Mouse (Mus musculus) ES-Bruce4 (cell line): ENCODE measurements around the gene Tmigd3. TPM values are rescaled to one million over a fixed set of nuclear protein-coding genes. Genes with fewer than 3 reads are reported as not detected.

ENCODE experiments used
- H3K27ac ChIP-seq: 2 replicates; pipeline ENCODE4 v1.5.1; 2012; ENCODE audit warnings: low read length, inconsistent platforms; ENCODE audit not compliant: insufficient read depth
- H3K27me3 ChIP-seq: 2 replicates; pipeline ENCODE4 v1.6.1; 2012; ENCODE audit warnings: mild to moderate bottlenecking, low read length, inconsistent platforms; ENCODE audit not compliant: control insufficient read depth, poor library complexity, insufficient read depth, severe bottlenecking
- H3K36me3 ChIP-seq: 2 replicates; pipeline ENCODE4 v1.6.1; 2012; ENCODE audit warnings: inconsistent platforms, mild to moderate bottlenecking, low read length, moderate library complexity; ENCODE audit not compliant: control insufficient read depth, poor library complexity, insufficient read depth, severe bottlenecking
- H3K4me1 ChIP-seq: one replicate; pipeline ENCODE4 v1.8.1; 2011; ENCODE audit warnings: low read length; ENCODE audit not compliant: control insufficient read depth, insufficient read depth
- H3K4me3 ChIP-seq: 2 replicates; pipeline ENCODE4 v1.5.1; 2011; ENCODE audit warnings: low read depth, mild to moderate bottlenecking, low read length
- H3K9ac ChIP-seq: 2 replicates; pipeline ENCODE4 v1.6.1; 2012; ENCODE audit warnings: low read depth, mild to moderate bottlenecking, inconsistent platforms; ENCODE audit not compliant: poor library complexity, severe bottlenecking
- H3K9me3 ChIP-seq: replicated peaks from 2 replicates; pipeline ENCODE4 v1.6.1; 2012; ENCODE audit warnings: mild to moderate bottlenecking, low read length, inconsistent platforms; ENCODE audit not compliant: control insufficient read depth, poor library complexity, insufficient read depth, severe bottlenecking
- CTCF ChIP-seq: IDR thresholded peaks from one replicate; pipeline ENCODE4 v1.8.1; 2011; ENCODE audit warnings: low read depth, low read length
- EP300 ChIP-seq: IDR thresholded peaks from 2 replicates; pipeline ENCODE4 v1.6.1; 2011; ENCODE audit warnings: low read depth, low read length; ENCODE audit not compliant: insufficient read depth
- POLR2A ChIP-seq: IDR thresholded peaks from one replicate; pipeline ENCODE4 v1.8.1; 2011; ENCODE audit warnings: low read length; ENCODE audit not compliant: insufficient read depth
- polyA plus RNA-seq: library from polyadenylated mRNA; stranded (reverse); fragments of >200 nt; gene quantifications from 2 replicates; pipeline ENCODE4 v1.2.4, GENCODE M21; 2011; ENCODE audit warnings: low read depth; ENCODE audit not compliant: missing spikeins, insufficient read depth, insufficient read length

Gene Tmigd3
- polyA plus RNA-seq, 1 experiment: not detected

- no peaks in the 10 kb centered on the region for H3K36me3 ChIP-seq
- TF ChIP-seq CTCF: no peak
- TF ChIP-seq EP300: no peak
- no peak for TF ChIP-seq POLR2A
- H3K4me1 ChIP-seq: no peaks in the 10 kb centered on the region
- H3K9me3 ChIP-seq: no peaks in the 10 kb centered on the region
- no peaks in the 10 kb centered on the region for H3K27me3 ChIP-seq
- no peak overlapping the region for H3K9ac ChIP-seq
- H3K27ac ChIP-seq: no peak overlapping the region
- no peak overlapping the region for H3K4me3 ChIP-seq
Measured at GRCm38 (mm10) chr3:105868135-105868534, 2.6 kb upstream of the Tmigd3 start.

- Histone ChIP-seq H3K27me3 (no peaks in the 10 kb centered on the region), H3K9me3 (no peaks in the 10 kb centered on the region), H3K9ac (no peak overlapping the region), H3K4me1 (no peaks in the 10 kb centered on the region), H3K36me3 (no peaks in the 10 kb centered on the region), H3K4me3 (no peak overlapping the region), H3K27ac (no peak overlapping the region)
- TF ChIP-seq EP300: no peak
- TF ChIP-seq CTCF: no peak
- TF ChIP-seq POLR2A: no peak
Measured at GRCm38 (mm10) chr3:105872034-105872433, 1.3 kb downstream of the Tmigd3 start.

DNA sequence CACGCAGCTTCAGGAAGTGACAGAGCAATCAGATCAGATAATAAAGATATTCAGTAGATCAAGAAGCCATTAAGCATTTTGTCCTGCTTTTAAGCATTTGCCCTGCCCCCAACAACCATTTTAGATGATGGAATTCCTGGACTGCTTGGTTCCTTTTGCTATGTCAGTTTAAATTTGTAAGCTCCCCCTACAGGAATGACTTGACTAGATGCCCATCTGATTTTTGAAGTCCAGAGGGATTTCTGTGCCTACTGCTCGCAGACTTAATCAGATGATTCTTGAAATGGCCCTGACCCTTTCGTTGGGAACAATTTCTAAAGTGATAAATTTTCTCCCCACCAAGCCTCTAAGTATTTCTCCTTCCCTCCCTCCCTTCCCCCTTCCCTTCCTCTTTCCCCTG is 1.9 kb downstream of the Tmigd3 start:
- no peaks in the 10 kb centered on the region for H3K36me3 ChIP-seq
- no peaks in the 10 kb centered on the region for H3K9me3 ChIP-seq
- no peaks in the 10 kb centered on the region for H3K4me1 ChIP-seq
- no peak overlapping the region for H3K9ac ChIP-seq
- H3K4me3 ChIP-seq: no peak overlapping the region
- no peaks in the 10 kb centered on the region; the same call in 1 of the 2 replicates for H3K27me3 ChIP-seq
- TF ChIP-seq EP300 (no peak), POLR2A (no peak), CTCF (no peak)
- no peak overlapping the region for H3K27ac ChIP-seq

DNA sequence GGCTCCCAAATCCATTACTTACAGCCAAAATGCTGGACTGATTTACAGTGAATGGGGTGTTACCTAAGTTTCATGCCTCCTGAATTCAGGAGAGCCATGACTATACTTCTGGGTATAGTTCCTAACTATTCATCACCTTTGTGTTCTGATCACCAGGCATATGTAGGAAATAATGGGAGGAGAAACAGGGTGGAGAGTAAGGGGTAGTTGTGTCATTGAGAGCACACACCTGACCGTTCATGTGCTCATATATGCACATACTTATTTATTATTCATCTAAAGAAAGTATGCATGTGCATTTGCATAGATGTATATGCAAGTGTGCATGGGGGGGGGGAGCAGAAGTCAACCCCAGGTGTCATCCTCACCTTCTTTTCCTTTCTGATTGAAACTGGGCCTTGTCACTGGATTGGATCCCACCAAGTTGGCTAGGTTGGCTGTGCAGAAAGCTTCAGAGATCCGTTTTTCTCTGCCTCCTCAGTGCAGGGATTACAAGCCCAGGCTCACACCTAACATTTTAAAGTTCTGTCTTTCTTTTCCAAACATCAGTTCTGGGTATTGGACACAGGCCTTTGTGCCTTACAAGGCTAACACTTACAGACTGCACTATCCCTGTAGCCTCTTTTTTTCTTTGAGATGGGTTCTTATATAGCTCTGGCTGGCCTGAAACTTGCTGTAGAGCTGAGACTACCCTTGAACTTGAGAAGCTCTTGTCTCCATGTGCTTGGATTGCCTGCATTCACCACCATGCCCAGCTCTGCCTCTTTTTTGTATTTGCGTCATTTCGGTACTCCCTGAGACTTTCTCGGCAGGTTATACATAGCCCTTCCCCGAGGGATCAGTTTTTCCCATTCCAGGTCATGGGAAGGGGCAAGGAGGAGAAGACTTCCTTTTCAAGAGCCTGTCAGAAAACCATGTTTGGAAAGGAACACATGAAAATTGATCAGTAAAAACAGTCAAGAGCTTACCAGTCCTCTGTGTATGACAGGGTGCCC is 3.0 kb downstream of the Tmigd3 start:
- Histone ChIP-seq H3K9me3 (no peaks in the 10 kb centered on the region), H3K36me3 (no peaks in the 10 kb centered on the region), H3K4me3 (no peak overlapping the region), H3K27me3 (no peaks in the 10 kb centered on the region; the same call in 1 of the 2 replicates), H3K9ac (no peak overlapping the region), H3K27ac (no peak overlapping the region), H3K4me1 (no peaks in the 10 kb centered on the region)
- TF ChIP-seq POLR2A: no peak
- no peak for TF ChIP-seq CTCF
- TF ChIP-seq EP300: no peak

DNA sequence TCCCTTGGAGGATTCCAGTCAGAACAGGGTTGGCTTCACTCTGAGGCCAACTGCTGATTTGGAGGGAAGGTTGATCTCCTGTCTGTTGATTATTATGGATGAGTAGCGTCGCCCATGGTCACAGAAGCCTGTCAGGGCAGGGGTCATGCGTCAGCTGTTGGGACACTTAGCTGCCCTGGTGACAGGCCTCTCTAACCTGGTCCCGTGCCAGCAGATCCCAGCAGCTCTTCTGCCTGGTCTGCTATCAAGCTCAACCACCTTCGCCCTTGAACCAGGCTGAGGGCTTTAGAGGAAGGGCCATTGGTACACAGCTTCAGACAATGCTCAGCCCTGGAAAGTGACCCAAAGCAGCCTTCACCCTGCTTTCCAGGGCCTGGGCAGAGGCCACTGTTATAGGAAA is 5.3 kb downstream of the Tmigd3 start:
- Histone ChIP-seq H3K9ac (no peak overlapping the region), H3K9me3 (no peaks in the 10 kb centered on the region), H3K4me3 (no peak overlapping the region), H3K4me1 (no peaks in the 10 kb centered on the region), H3K27ac (no peak overlapping the region), H3K27me3 (no peaks in the 10 kb centered on the region; the same call in 1 of the 2 replicates), H3K36me3 (no peaks in the 10 kb centered on the region)
- no peak for TF ChIP-seq EP300
- no peak for TF ChIP-seq POLR2A
- TF ChIP-seq CTCF: no peak

DNA sequence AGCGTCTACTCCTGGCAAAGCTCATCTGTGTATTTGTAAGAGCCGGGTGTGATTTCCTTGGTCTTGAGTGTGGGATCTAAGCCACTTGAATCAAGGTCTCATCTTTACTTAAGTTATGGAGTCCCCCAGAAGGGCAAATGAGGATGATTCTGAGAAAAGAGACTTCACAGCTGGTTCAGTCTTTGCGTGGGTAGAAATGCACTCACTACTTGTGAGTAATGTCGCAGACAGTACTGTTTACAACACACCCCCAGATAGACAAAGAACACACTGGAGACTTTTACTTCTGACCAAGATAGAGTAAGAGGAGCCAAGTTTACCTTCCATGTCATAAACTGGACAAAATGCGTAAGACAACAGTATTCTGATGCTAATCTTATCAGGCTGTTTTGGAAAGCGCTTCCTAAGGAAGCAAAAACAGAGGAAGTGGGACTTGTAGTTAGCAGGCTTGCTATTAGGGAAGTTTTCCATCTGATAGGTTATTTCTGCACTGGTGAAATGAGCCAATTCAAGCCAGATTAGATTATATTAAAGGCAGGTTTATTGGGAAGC is 6.6 kb downstream of the Tmigd3 start:
- no peak overlapping the region for H3K9ac ChIP-seq

More for the DNA sequence above, 6.6 kb downstream of the Tmigd3 start:
- H3K36me3 ChIP-seq: no peaks in the 10 kb centered on the region
- H3K4me1 ChIP-seq: no peaks in the 10 kb centered on the region
- no peak overlapping the region for H3K27ac ChIP-seq
- no peaks in the 10 kb centered on the region for H3K9me3 ChIP-seq
- TF ChIP-seq CTCF (no peak), EP300 (no peak), POLR2A (no peak)
- no peak overlapping the region for H3K4me3 ChIP-seq
- H3K27me3 ChIP-seq: no peaks in the 10 kb centered on the region; the same call in 1 of the 2 replicates
